Mouse (Mus musculus) layer of hippocampus, postnatal 14 days (tissue): Measurements from ENCODE around the gene Sdc3. TPM values are rescaled to one million over a fixed set of nuclear protein-coding genes. Genes with fewer than 3 reads are reported as not detected.

Experiments used
- DNase-seq, 2 experiments: peaks; one replicate each; pipeline ENCODE4 v3.0.0; 2021 to 2022; ENCODE audit warnings: low spot score in 2 of 2, mixed read lengths in 1 of 2
- total RNA-seq, 2 experiments: library from RNA; stranded (reverse); gene quantifications; 2 replicates each; pipeline ENCODE4 v1.2.3; 2021

Gene Sdc3
- total RNA-seq, 2 experiments from 2014 or later = 220 to 233 TPM

DNA sequence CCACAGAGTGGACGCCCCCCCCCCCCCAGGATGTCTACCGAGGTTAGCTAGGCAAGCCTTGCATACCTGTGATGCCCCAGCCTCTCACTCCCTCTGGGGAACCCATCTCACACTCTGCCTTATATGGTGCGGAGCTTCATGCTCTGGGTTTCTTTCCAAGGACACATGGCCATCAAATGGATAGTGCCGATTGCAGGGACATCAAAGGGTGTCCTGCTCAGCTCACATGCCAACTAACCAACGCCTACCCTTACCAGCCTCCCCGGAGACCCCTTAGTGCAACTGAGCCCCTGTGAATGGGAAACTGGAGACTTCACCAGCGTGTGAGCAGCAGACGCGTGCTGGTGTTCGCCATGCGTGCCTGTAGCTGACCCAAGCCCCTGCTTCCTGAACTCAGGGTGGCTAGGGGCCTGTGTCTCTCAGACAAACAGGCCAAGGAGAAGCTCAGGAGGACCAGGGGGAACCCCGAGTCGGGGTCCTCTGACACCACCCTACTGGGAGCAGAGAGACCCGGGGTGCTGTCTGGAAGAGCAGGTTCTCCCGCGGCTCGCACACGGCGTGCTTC, 444 bp upstream of the Sdc3 start:
- no peak for DNase-seq

DNA sequence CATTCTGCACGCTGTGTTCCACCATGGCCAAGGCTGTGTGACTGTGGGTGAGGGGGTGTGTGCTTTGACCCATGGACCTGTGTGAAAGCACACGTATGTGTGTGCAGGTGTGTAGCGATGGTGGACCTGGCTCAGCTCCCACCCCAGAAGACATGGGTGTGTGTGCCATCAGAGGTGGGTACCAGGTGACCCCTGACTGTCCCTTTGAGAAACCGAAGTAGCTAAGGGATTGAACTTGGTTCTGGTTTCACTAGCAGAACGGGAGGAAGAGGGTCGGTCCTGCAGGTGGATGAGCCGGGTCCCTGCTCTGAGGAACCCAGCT, 804 bp downstream of the Sdc3 start:
- DNase-seq = no peak

DNA sequence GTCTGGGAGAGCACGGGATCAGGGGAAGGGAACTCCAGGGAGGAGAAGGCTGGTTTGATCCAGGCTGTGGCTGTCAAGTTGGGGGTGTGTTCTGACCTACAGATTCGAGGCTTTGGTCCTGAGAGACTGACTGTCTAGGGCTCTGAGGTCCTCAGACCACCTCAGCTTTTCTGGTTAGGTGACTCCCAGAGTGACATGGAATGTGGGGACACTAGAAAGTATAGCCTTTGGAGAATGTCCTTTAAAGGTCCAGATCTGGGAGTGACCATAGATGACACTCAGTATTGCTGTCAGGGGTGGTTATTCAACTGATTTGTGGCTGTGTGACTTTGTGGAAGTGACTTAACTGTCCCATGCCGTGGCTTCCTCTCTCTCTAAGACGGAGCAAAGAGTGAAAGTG, 2.4 kb downstream of the Sdc3 start:
- no peak for DNase-seq

DNA sequence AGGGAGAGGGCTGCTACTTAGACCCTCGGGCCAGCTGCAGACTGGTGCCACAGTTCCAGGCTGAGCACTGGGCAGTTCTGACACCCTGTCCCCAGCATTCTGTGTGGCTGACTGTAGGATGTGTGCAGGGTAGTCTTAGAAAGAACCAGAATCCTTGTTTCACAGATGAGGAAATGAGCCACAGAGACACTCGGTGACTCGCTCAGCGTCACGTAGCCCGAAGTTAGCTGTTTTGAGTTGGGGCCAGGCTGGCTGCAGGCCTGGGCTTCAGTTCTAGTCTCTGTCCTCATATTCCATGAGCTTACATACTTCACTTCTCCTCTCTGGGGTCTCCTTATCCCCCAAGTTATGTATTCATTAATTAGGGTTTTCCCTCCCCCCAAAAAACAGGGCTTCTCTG, 3.6 kb downstream of the Sdc3 start:
- DNase-seq = no peak

DNA sequence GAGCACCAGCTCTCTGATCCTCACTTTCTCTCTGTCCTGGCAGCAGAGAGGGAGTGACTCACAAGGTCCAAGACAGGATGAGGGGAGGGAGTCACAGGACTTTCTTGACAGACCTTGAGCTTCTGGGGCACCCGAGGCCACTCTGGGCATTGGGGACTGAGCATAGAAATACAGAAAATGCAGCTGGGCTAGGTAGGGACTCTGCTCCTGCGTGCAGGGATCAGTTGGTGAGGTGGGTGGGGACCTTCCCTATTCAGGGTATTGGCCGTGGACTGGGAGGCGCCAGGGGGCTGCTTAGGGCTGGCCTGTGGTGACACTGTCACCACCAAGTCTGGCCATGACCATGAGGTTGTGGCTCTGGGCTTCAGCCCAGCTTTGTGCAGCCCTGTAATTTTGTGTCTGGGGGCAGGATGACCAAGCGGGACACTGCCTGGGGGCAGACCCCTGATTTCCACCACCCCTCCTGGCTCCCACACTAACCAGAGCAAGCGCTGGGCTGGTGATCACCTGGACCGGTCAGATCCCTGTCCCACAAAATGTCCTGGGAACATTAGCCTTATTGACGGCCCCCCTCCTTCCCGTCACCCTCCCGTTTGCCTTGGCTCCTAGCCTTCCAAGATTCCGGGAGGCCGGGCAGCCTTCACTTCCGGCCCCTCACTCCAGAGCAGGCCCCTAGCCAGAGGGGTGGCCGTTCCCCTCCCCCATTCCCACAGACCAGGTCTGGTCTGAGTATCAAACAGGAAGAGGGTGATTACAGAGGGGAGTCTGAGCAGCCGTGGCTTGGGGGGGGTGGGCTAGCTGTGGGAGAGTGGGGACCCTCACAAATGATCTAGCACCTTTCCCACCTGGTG, 5.1 kb downstream of the Sdc3 start:
- no peak for DNase-seq

DNA sequence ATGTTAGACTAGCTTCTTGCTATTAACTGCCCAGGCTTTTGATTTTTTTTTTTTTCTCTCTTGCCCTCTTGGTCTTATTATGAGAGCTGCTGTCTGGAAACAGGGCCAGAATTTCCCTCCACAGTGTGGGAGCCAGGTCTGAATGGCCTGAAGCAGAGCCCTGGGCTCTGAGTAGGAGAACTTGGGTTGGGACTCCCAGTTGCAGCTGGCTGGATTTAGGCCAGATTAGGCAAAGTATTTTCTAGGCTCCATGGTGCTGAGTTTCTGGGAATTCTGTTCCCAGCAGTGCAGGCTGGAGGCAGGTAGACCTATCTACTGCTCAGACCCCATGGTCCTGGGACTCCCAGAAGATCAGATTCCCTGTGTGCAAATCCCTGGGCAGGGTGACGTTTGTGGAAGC, 6.1 kb downstream of the Sdc3 start:
- DNase-seq = no peak

DNA sequence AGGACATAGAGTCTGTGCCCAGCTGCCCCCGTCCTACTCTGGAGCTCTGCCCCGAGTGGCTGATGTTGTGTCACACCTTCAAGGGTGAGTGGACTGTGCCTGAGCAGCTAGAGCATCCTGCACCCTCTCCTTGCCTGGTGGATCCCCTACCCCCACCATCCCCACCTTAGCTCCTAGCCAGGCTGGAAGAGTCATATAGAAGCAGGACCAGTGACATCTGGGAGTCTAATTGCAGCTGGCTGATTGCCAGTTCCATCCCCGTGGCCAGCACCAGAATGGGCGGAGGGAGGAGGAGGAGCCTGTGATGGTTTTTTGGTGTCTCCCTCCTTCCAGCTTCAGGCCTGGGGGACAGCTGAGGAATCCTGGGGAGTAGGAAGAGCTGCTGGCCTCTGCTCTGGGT, 6.8 kb downstream of the Sdc3 start:
- DNase-seq = no peak

DNA sequence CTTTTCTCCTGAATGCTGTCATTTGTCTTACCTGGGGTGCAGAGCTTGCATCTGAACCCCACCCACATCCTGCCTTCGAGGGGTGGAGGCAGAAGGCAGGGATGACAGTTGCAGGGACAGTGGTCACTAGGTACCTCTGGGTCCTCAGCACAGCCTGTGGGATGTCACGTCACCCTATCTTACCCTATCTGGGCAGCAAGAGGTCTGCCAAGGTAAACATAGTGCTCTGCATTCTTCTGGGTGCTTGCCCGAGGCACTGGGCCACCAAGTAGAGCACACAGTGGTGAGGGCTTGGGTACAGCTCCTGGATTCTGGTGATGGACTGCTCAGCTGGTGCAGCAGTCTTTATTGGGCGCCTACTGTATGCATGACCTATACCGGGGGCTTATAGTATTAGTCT, 7.2 kb downstream of the Sdc3 start:
- DNase-seq = no peak

DNA sequence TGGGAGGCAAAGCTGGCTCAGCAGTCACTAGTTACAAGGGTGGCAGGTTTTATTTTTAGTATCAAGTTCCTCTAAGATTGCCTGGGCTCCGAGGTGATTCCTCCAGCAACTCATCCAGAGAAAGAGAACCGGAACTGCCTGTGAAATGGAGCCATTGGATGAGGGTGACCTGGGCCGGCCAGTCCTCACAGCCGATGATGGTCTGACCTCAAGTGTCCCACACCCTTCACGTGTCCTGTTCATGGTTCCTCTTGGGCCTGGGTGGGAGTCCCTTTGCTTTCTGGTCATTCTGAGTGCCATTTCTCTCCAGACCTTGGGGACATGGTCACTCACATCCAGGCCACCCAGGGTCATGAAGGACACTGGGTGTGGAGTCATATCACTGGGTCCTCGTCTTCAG, 7.8 kb downstream of the Sdc3 start:
- no peak for DNase-seq

DNA sequence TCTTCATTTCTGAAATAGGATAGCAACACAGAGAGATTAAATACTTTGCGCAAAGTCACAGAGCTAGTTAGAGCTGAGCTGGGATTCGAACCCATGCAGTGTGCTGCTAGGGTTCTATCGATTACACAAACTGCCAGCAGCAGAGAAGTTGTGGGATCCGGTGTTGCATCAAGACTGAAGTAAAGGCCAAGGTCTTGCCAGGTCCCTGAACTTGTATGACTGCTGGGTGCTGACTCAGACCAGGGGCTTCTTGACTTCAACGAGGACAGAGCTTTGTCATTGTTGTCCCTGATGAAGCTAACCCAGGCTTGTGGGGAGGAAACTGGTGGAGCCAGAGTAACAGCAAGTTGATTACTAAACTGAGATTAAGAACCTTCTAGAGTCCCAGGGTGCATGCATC, 8.9 kb downstream of the Sdc3 start:
- DNase-seq = no peak

DNA sequence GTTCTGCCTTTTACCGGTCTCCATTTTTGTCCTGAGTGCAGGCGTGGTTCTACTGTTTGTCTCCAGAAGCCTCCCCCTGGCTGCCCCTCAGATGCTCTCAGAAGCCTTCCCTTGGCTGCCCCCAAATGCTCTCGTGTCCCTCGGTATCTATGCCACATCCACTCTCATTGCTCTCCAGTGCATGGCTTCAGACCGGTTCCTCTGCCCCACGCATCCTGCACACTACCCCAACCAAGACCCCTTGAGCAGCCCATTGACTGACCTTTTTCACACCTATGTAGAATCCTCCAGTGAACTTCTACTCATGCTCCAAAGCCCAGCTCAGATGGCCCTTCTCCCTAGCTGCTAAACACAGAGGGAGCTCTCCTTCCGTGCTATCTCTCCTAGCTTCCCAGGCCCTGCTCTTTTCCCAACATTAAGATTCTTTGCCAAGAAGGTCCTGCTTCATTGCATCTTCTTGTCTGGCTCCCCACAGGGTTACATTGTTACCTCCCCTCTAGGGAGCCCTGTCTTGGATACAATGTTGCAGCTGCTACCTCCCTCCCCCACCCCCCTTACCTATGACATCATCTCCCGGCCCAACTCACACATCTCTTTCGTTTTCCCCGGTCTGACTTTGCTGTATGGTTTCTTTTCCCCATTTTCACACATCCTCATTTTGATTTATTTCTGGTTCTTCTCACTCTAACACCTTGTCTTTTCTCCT, 9.4 kb downstream of the Sdc3 start:
- DNase-seq = no peak

DNA sequence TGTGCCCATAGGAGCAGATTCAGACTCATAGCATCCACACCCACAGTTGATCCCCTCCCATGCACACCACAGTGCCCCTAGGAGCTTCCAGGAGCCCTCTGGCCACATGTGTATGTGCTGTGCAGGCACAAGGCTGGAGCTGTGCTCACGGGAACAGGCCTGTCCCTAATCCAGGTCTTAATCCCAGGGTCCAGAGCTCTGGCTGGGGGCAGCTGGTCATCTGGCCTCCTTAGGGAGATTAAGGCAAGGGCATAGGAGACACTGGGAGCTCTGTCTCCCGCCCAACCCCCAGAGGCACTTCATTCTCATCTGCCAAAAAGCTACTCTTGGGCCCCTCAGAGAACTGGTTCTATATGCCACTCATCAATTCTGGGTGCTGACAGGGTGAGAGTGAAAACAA, 11.3 kb downstream of the Sdc3 start:
- DNase-seq = no peak

DNA sequence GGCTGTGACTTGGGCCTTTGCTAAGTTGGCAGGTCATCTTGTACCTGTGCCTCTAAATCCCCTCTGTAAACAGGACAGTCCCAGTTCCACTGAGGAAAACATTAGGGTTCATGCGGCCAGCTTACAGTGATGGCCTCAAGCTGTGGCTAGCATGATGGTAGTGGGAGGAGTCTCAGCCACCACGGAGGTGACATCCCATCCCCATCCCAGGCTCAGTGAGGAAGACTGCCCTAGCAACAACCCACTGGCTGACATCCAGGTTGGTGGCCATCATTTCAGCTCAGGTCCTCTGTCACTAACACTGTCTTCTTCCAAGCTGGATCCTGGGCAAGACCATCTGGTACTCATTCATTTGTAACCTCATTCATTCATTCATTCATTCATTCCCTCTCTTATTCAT, 12.0 kb downstream of the Sdc3 start:
- DNase-seq = no peak

DNA sequence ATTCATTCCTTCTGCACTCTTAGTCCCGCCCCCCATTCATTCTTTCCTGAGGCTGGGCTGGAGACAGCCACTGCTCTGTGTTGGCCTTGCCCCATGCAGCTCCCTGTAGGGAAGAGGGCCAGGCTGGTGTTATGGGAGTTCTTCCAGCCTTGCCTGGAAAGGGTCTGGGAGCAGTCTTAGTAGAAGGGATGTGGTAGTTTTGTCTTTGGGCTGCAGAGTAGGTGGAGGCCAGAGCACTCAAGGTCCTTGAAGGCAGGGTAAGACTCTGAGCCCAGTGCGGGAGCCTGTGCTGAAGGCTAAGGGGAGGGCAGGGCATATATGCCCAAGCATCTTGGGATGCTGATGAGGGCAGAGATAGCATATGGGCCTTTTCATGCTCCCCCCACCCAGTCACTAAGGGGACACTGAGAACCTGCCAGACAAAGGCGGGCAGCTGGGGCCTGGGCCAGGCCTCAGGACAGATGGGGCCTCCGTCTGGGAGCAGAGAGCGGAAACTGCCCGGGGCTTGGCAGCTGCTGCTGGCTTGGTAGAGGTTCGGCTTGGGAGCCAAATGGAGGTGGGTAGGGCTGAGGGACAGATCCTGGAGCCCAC, 12.5 kb downstream of the Sdc3 start:
- DNase-seq = peak; percentile 81 to 87

DNA sequence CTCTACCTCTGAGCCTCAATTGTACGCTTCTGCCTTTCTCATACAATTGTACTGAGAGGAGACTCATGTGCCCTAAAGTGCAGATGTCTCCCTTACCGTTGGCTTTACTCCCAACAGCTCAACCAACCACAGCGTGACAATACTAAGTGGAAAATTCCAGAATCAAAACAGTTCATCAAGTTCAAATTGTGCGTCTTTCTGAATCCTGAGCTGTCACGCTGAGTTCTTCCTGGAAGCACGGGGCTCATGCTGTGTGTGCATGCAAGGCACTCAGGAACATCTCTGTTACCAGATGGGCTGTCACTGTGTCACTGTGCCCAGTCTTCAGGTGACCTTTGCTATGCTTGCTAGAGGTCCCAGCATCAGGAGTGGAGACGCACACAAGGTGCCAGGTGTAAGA, 13.4 kb downstream of the Sdc3 start:
- DNase-seq = no peak

DNA sequence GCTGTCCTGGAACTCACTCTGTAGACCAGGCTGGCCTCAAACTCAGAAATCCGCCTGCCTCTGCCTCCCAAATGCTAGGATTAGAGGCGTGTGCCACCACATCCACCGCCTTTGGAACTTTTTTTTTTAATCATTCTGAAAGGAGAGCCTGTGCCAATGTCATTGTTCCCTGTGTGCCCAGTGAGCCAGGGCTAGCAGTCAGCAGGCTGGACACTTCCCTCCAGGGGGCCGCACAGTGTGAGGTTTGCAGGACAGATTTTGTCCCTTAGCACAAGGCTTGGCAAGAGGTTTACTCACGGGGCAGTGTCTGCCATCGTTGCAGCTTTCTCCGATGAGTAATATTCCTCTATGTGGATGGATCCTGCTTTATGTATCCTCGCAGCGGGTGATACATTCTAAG, 14.4 kb downstream of the Sdc3 start:
- no peak for DNase-seq

DNA sequence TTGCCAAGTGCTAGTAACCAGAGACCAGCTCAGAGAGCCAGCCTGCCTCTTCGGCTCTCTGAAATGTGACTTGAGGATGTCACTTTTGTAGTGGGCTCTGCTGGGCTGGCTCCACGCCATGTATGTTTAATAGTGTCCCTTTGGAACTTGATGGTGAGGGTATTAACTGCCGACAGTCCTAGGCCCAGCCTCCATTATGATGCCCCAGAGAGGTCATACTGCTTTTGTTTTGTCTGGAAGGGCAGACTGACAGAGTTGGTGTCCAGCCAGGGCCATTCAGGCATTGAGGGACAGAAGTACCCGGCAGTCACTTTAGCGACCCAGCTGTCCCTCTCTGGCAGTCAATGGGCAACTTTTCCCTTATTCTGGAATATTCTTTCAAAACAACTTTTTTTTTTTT, 17.4 kb downstream of the Sdc3 start:
- DNase-seq = no peak

DNA sequence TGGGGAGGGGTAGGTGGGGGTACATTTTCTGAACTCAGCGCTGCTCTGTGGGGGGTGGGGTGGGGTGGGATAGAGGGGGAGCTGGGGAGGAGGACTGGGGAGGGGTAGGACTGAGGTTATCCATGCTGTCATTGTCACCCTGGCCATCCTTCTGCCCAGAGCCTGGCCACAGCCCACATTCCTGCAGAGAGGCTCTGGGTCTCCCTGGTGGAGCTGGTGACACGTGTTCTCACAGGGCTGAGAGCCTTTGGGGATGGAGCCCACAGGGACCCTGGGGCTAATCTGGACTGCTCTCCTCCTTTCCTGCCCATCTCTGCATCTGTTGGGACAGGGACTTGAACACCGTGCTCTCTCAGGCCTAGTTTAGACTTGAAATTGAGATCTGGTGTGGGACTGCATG, 18.5 kb downstream of the Sdc3 start:
- no peak for DNase-seq

DNA sequence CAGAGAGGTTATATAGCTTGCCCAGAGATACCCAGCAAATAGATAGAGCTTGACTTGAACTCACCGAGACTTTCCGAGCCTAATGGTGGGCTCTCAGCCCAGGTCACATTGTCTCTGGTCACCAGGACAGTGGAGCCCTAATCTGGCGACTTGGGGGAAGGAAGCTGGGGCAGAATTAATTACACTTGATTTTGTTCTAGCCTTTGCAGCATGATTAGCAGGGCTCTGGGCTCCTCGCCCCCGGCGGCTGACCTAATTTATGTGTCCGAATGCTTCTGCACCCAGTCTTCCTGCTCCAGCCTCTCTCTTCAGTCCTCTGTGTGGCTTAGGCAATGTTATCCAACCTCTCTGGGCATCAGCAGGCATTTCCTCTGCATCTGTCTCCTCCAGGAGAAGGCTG, 19.0 kb downstream of the Sdc3 start:
- DNase-seq = peak in 1 of 2 experiments; percentile 52

DNA sequence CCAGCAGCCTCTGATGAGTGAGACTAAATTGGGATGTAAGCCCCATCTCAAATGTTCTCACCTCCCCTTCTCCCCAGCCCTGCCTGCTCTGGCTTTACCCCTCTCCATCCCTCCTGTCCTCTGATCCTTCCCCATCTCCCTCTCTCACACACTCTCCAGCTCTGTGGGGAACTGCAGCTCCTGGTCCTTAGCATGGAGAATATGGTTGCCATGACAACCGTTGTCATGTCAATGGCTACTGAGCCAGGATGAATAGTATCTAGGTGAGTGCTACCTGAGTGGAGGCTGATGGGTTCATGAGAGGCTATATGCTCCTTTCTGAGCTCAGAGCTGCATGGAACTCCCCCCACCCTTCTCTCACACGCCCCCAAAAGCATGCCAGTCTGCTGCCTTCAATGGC, 21.6 kb downstream of the Sdc3 start:
- DNase-seq = no peak

DNA sequence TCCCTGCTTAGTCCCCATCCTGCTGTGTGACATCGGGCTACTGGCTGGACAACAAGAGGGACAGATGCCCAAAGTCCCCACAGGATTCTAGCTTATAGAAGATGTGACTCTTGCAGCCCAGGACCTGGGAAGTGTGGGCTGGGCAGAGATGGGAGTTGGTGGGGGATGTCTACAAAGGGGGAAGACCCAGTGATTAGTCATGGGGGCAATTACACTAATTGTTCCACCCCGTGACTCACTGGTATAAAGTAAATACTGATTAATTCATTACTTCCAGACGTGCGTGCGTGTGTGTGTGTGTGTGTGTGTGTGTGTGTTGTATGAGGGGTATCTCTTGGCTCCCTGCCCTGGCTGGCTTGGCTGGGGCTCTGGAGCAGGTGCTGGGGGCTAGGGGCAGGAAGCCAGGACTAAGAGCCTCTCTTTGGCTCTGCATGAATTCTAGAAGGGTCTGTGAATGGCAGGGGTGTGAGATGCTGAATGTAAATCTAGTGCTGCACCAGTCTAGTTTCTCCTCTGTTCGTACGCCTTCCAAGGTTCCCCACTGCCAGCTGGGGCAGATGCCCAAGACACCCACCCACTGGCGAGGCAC, 22.5 kb downstream of the Sdc3 start:
- peak; percentile 68 to 75 for DNase-seq

DNA sequence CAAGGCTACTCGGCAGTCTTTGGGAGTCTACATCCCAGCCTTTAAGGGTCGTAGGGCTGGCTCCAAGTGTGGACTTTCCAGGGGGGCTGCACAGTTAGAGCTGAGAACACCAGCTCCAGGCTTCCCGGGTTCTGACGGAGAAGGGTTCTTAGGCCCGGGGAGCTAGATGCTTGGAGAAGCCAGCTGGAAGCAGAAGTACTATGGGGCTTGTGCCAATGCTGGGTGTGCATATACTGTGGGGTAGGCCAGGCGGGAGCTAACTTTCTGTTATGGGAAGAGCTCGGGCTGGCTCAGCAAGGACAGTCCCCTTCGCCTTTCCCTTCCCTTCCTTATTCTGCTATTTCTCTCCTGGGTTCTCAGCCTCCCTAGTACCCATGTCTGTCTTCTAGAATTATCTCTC, 23.5 kb downstream of the Sdc3 start:
- DNase-seq = no peak
